Mouse (Mus musculus): ENCODE measurements at regions not wholly inside any gene's neighbourhood (a gene's known extent, or its start where the extent isn't known, plus 50 kb on each side); places are given as distances from the start of the nearest gene placed in this dataset.
"Not testable (repeated sequence)": the region's sequence is repeated elsewhere in the genome, so short reads cannot be mapped to it uniquely, and the experiment has no call there.

GRCm38 (mm10) chr14:124801589-124801988 lies 124.7 kb upstream of the Fgf14 start:
- not testable (repeated sequence) for DNase-seq (ENCODE audit: low spot score in 2 of 2)

GRCm38 (mm10) chr14:124800421-124800820 lies 123.5 kb upstream of the Fgf14 start:
- DNase-seq (ENCODE audit: low spot score in 2 of 2), result no peak

GRCm38 (mm10) chr14:124775402-124775801 lies 98.5 kb upstream of the Fgf14 start:
- no peak for DNase-seq (ENCODE audit: low spot score in 2 of 2)

GRCm38 (mm10) chr14:124767996-124768395 lies 91.1 kb upstream of the Fgf14 start:
- DNase-seq (ENCODE audit: low spot score in 2 of 2), result no peak

- peak in 1 of 2 experiments; percentile 1 for DNase-seq (ENCODE audit: low spot score in 2 of 2)
These were observed 90.3 kb upstream of the Fgf14 start for GRCm38 (mm10) chr14:124767234-124767633.

GRCm38 (mm10) chr14:124742491-124742890 lies 65.6 kb upstream of the Fgf14 start:
- peak; percentile 27 to 45 for DNase-seq (ENCODE audit: low spot score in 2 of 2)

Data from frontal cortex, postnatal 36 days (tissue).